Comparison of ENCODE assay signal across 8 mouse cellular contexts in genomic region chr13:18057231-18057912, GRCm38 (mm10).
DNase-seq lines count a peak whose midpoint lies in the region; TF ChIP-seq lines count a peak whose summit lies in the region.

No protein-coding gene starts in this region.

- no peak overlapping the region for H3K27ac ChIP-seq in kidney, adult 2 months (ENCODE audit: insufficient read depth, low read depth, low read length)

- H3K4me1 ChIP-seq in kidney, adult 2 months (ENCODE audit: control insufficient read depth, insufficient read depth, low read length) = no peaks in the 10 kb centered on the region

- WGBS in kidney, adult 2 months = 25% methylated on average over 8 of the region's 8 CpGs

- no peaks in the 10 kb centered on the region; the same call in 1 of the 2 replicates for H3K27me3 ChIP-seq in kidney, adult 2 months (replicated peaks; ENCODE audit: control insufficient read depth, insufficient read depth, low read length)

- peak; percentile 56 for DNase-seq in A20 (ENCODE audit: low read depth, low spot score)
- peak; percentile 76 for DNase-seq in NIH3T3 (ENCODE audit: low read depth)
- peak; percentile 83 to 85 for DNase-seq in cerebellum, postnatal 14 days
- peak; percentile 28 for DNase-seq in gastrocnemius, postnatal 10 days
- peak; percentile 57 for DNase-seq in kidney, adult 2 months
- peak; percentile 76 to 87 for DNase-seq in left cerebral cortex, postnatal 25 days (ENCODE audit: low spot score in 2 of 2)
- DNase-seq in neural tube, embryonic 10.5 days (ENCODE audit: extremely low spot score, low spot score) = peak; percentile 49
- DNase-seq in urinary bladder, postnatal 36 days (ENCODE audit: low spot score in 2 of 2) = peak; percentile 25 to 38

- TF ChIP-seq CTCF in kidney, adult 2 months (conservative IDR thresholded peaks at IDR 0.05; ENCODE audit: insufficient read depth, insufficient read length, low read depth, low read length) = peak; percentile 25; the same call in 1 of the 2 replicates

- intact Hi-C loops in left cerebral cortex, postnatal 25 days (cut with DNase I) = loop anchor here (1.0 to 2.0 kb wide), 2 partner anchors 639 to 753 kb away; no protein-coding TSS in a partner anchor

- no peak overlapping the region for H3K4me3 ChIP-seq in kidney, adult 2 months (ENCODE audit: insufficient read depth, low read depth, low read length)

- H3K36me3 ChIP-seq in kidney, adult 2 months (ENCODE audit: control insufficient read depth, insufficient read depth, low read length) = no peaks in the 10 kb centered on the region

- no peak for TF ChIP-seq POLR2A in kidney, adult 2 months (IDR thresholded peaks at IDR 0.05; ENCODE audit: low read depth, low read length)

Comparison
In these comparisons a context has a peak if more than half of its experiments do, and no peak if none do; other contexts are left out.
1. DNase-seq: peak in every context shown above with its lines; median percentile 84 in cerebellum, postnatal 14 days; 82 in left cerebral cortex, postnatal 25 days; 76 in NIH3T3; 57 in kidney, adult 2 months; 56 in A20; 49 in neural tube, embryonic 10.5 days; 32 in urinary bladder, postnatal 36 days; 28 in gastrocnemius, postnatal 10 days.